Mouse (Mus musculus) effector memory CD4-positive, alpha-beta T cell, adult 7 months (primary cell): ENCODE results near the gene Amotl2. TPM values are rescaled to one million over a fixed set of nuclear protein-coding genes. Genes with fewer than 3 reads are reported as not detected.

Experiments used
- polyA plus RNA-seq: library from polyadenylated mRNA; unstranded; fragments of 100-300 nt; shearing (Covaris generic); gene quantifications from one replicate; pipeline ENCODE4 v1.2.1, GENCODE M21; 2017

Gene Amotl2
- polyA plus RNA-seq, result 0.69 TPM

GRCm38 (mm10) chr9:102716481-102717163 lies at the start of gene Amotl2:
Amotl2 (plus strand) TSS chr9:102716672.

Other genes with a start within 250 kb of the Amotl2 start
- 0.15 TPM for gene Ky, start 210.9 kb upstream of the Amotl2 start, polyA plus RNA-seq
- gene Anapc13, start 90.4 kb upstream of the Amotl2 start, polyA plus RNA-seq, result 58.5 TPM
- 47.9 TPM for gene Cep63, start 90.1 kb upstream of the Amotl2 start, polyA plus RNA-seq
- gene Ryk, start 118.2 kb downstream of the Amotl2 start, polyA plus RNA-seq, result 19.5 TPM